Mouse (Mus musculus) liver, embryonic 14.5 days (tissue): ENCODE measurements around the gene S100pbp.

Experiments
- CTCF ChIP-seq: IDR thresholded peaks from 2 replicates; pipeline ENCODE4 v1.5.1; 2016; ENCODE audit warnings: antibody characterized with exemption, low read depth, control low read depth
- EP300 ChIP-seq: IDR thresholded peaks from 2 replicates; pipeline ENCODE4 v1.6.1; 2016; ENCODE audit warnings: antibody characterized with exemption, low read depth

DNA sequence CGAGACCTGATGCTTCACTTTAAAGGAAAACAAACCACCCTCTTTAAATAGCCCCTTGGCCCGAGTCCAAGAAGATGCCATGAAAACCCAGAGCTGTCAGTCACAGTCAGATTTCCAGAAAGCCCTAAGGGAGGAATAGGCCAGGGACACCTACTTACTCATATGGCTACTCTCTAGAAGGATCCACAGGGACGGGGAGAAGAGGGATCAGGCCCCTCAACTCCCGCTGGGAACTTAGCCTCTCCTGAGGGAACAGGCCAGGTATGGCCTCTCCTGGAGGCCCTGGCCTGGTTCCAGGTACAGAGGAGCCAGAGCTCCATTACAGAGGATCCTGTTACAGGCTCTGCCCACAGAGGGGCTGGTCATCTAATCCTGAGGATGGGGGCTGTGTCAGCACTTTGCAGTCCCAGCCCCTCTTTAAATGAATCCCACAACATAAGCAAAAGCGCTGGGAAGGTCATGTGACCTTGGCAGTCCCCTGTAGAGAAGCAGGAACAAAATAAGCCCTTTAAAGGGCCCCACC is 37.0 kb upstream of the S100pbp start:
- TF ChIP-seq EP300 (no peak), CTCF (no peak)
